Mouse (Mus musculus) forebrain, embryonic 11.5 days (tissue): Measurements from ENCODE around the gene Inpp4b. TPM values are rescaled to one million over a fixed set of nuclear protein-coding genes. Genes with fewer than 3 reads are reported as not detected.

ENCODE experiments used
- ATAC-seq: fragments of 200-750 bp; cut with Nextera tagmentation; replicated peaks from 2 replicates; pipeline ENCODE4 v1.8.0; 2017; ENCODE audit warnings: moderate TSS enrichment; ENCODE audit not compliant: low FRiP score
- DNase-seq: peaks from one replicate; pipeline ENCODE4 v3.0.0-alpha.2; 2017; ENCODE audit warnings: low spot score
- H3K27ac ChIP-seq: fragments of 300-500 bp; sonication (generic); 2 replicates; pipeline ENCODE4 v1.5.1; 2014; ENCODE audit warnings: low read depth, low read length
- H3K27me3 ChIP-seq: fragments of 300-500 bp; sonication (generic); 2 replicates; pipeline ENCODE4 v1.6.1; 2014; ENCODE audit warnings: mild to moderate bottlenecking, low read length, mixed read lengths; ENCODE audit not compliant: control insufficient read depth, insufficient read depth
- H3K36me3 ChIP-seq: fragments of 300-500 bp; sonication (generic); 2 replicates; pipeline ENCODE4 v1.6.1; 2014; ENCODE audit warnings: mild to moderate bottlenecking, low read length, moderate library complexity, mixed read lengths; ENCODE audit not compliant: control insufficient read depth, insufficient read depth
- H3K4me1 ChIP-seq: fragments of 300-500 bp; sonication (generic); replicated peaks from 2 replicates; pipeline ENCODE4 v1.6.1; 2014; ENCODE audit warnings: low read length, mixed read lengths; ENCODE audit not compliant: control insufficient read depth, insufficient read depth
- H3K4me2 ChIP-seq: fragments of 300-500 bp; sonication (generic); 2 replicates; pipeline ENCODE4 v1.6.1; 2014; ENCODE audit warnings: low read depth, mild to moderate bottlenecking, low read length, moderate library complexity, mixed read lengths; ENCODE audit not compliant: severe bottlenecking
- H3K4me3 ChIP-seq: fragments of 300-500 bp; sonication (generic); 2 replicates; pipeline ENCODE4 v1.5.1; 2014; ENCODE audit warnings: low read depth, low read length
- H3K9ac ChIP-seq: fragments of 300-500 bp; sonication (generic); 2 replicates; pipeline ENCODE4 v1.6.1; 2014; ENCODE audit warnings: low read length
- H3K9me3 ChIP-seq: fragments of 300-500 bp; sonication (generic); 2 replicates; pipeline ENCODE4 v1.6.1; 2016; ENCODE audit warnings: low read length, mixed read lengths; ENCODE audit not compliant: control insufficient read depth
- WGBS: fragments of 180-500 bp; shearing (Covaris S2); extraction: QIAGEN DNeasy Blood & Tissue Kit; methylation state at CpG from one replicate; pipeline ENCODE4 v1.1.7; 2014; 5-methylcytosine and 5-hydroxymethylcytosine counted together
- polyA plus RNA-seq: library from polyadenylated mRNA; unstranded; fragments of >200 nt; fragmentation: Nextera tagmentation; extraction: Ambion mirVana; gene quantifications from 2 replicates; pipeline ENCODE4 v1.2.1, GENCODE M21; 2014

The Inpp4b gene
- polyA plus RNA-seq, 1 experiment from 2014 or later = 3.3 TPM

GRCm38 (mm10) chr8:81639820-81640219, 297.5 kb downstream of the Inpp4b start:
- Histone ChIP-seq H3K9ac (no peak overlapping the region), H3K4me2 (no peak overlapping the region)
- no peak for ATAC-seq

DNA sequence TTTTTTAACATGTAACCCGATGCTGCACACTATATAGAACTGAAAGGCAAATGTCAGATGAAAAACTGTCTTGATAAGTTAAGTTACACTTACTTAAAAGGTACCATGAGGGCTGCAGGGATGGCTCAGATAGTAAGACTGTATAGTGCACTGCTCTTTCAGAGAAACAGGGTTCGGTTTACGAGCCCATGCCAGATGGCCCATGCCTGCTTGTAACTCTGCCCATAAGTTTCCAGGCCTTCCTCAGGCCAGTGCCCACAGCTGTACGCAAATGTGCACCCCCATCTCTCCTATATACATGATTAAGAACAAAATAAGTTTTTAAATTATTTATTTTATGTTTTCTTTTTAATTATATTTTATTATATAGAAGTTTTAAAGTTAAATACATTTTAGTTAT, 300.7 kb downstream of the Inpp4b start:
- Histone ChIP-seq H3K36me3 (no peaks in the 10 kb centered on the region), H3K4me2 (no peak overlapping the region), H3K9me3 (no peaks in the 10 kb centered on the region), H3K27ac (no peak overlapping the region), H3K9ac (no peak overlapping the region), H3K27me3 (no peaks in the 10 kb centered on the region), H3K4me1 (no peaks in the 10 kb centered on the region), H3K4me3 (no peak overlapping the region)
- DNase-seq (no peak), ATAC-seq (no peak)
- WGBS = 91% methylated on average over 4 of the region's 4 CpGs

More at GRCm38 (mm10) chr8:81639820-81640219, 297.5 kb downstream of the Inpp4b start:
- WGBS = 78% methylated on average over 4 of the region's 4 CpGs
- no peaks in the 10 kb centered on the region for H3K4me1 ChIP-seq
- no peaks in the 10 kb centered on the region for H3K27me3 ChIP-seq
- H3K36me3 ChIP-seq = no peaks in the 10 kb centered on the region
- no peaks in the 10 kb centered on the region for H3K9me3 ChIP-seq
- no peak overlapping the region for H3K4me3 ChIP-seq
- no peak overlapping the region for H3K27ac ChIP-seq
- no peak for DNase-seq

GRCm38 (mm10) chr8:81692167-81692566, 349.8 kb downstream of the Inpp4b start:
- Histone ChIP-seq H3K4me1 (no peaks in the 10 kb centered on the region), H3K4me2 (no peak overlapping the region), H3K27me3 (no peaks in the 10 kb centered on the region), H3K27ac (no peak overlapping the region), H3K36me3 (no peaks in the 10 kb centered on the region), H3K9me3 (no peaks in the 10 kb centered on the region), H3K4me3 (no peak overlapping the region), H3K9ac (no peak overlapping the region)
- DNase-seq (no peak), ATAC-seq (no peak)

GRCm38 (mm10) chr8:81694893-81695292, 352.5 kb downstream of the Inpp4b start:
- Histone ChIP-seq H3K4me3 (no peak overlapping the region), H3K9ac (no peak overlapping the region), H3K27me3 (no peaks in the 10 kb centered on the region), H3K9me3 (no peaks in the 10 kb centered on the region), H3K36me3 (no peaks in the 10 kb centered on the region), H3K27ac (no peak overlapping the region), H3K4me1 (no peaks in the 10 kb centered on the region), H3K4me2 (no peak overlapping the region)
- ATAC-seq (no peak), DNase-seq (no peak)
- 48% methylated on average over 2 of the region's 2 CpGs for WGBS

DNA sequence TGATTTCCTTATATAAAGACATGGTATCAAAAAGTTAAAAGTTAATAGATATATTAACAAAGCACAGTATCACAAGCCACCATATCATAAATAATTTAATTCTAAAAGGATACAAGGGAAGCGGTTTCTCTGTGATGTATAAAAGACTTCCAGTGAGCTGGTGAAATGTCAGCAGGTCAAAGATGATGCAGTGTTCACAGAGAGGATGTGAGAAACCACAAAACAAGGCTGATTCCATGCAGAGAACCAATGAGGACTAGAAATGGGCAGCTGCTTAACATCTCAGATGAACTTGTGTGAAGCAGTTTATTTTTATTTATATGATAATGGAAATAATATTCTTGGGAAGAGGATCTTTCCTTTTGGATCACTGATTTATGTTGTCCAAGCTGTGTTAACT, 359.7 kb downstream of the Inpp4b start:
- Histone ChIP-seq H3K4me3 (no peak overlapping the region), H3K9me3 (no peaks in the 10 kb centered on the region), H3K36me3 (no peaks in the 10 kb centered on the region), H3K4me1 (no peaks in the 10 kb centered on the region), H3K27me3 (no peaks in the 10 kb centered on the region), H3K9ac (no peak overlapping the region), H3K27ac (no peak overlapping the region), H3K4me2 (no peak overlapping the region)
- no peak for ATAC-seq
- 82% methylated on average over 1 of the region's 1 CpGs for WGBS
- no peak for DNase-seq

- no peak overlapping the region for H3K27ac ChIP-seq
- no peak overlapping the region for H3K4me2 ChIP-seq
- no peaks in the 10 kb centered on the region for H3K9me3 ChIP-seq
- no peak overlapping the region for H3K4me3 ChIP-seq
- no peak for DNase-seq
- no peak overlapping the region for H3K9ac ChIP-seq
- no peaks in the 10 kb centered on the region for H3K27me3 ChIP-seq
- 77% methylated on average over 3 of the region's 3 CpGs for WGBS
- no peaks in the 10 kb centered on the region for H3K4me1 ChIP-seq
- H3K36me3 ChIP-seq = no peaks in the 10 kb centered on the region
- ATAC-seq = no peak
These were observed 361.4 kb downstream of the Inpp4b start for GRCm38 (mm10) chr8:81703571-81704365.

GRCm38 (mm10) chr8:81707436-81707835, 365.1 kb downstream of the Inpp4b start:
- no peaks in the 10 kb centered on the region for H3K4me1 ChIP-seq
- no peaks in the 10 kb centered on the region for H3K36me3 ChIP-seq
- H3K27ac ChIP-seq = no peak overlapping the region
- DNase-seq = no peak
- H3K4me2 ChIP-seq = no peak overlapping the region
- no peaks in the 10 kb centered on the region for H3K9me3 ChIP-seq
- H3K4me3 ChIP-seq = no peak overlapping the region
- H3K9ac ChIP-seq = no peak overlapping the region
- 61% methylated on average over 1 of the region's 1 CpGs for WGBS
- H3K27me3 ChIP-seq = no peaks in the 10 kb centered on the region
- no peak for ATAC-seq

DNA sequence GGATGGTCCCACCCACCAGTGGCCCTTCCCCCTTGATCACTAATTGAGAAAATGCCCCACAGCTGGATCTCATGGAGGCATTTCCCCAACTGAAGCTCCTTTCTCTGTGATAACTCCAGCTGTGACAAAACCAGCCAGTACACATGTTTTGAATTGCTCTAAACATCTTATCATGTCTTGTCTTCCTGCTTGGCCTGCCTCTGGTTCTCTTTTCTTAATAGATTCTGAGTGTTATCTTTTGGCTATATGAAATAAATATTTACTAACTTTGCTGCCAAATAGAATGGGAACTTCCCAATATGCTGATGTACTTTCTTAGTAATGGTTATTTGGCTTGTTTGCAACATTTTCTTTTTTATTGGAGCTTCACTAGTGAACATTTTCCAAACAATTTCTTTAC, 389.0 kb downstream of the Inpp4b start:
- ATAC-seq (no peak), DNase-seq (no peak)
- Histone ChIP-seq H3K27ac (no peak overlapping the region), H3K4me2 (no peak overlapping the region), H3K27me3 (no peaks in the 10 kb centered on the region), H3K9ac (no peak overlapping the region), H3K36me3 (no peaks in the 10 kb centered on the region), H3K4me1 (no peaks in the 10 kb centered on the region), H3K4me3 (no peak overlapping the region), H3K9me3 (no peaks in the 10 kb centered on the region)

GRCm38 (mm10) chr8:81735655-81736054, 393.3 kb downstream of the Inpp4b start:
- 89% methylated on average over 2 of the region's 2 CpGs for WGBS
- DNase-seq (no peak), ATAC-seq (no peak)
- H3K4me2 ChIP-seq = no peak overlapping the region
- no peaks in the 10 kb centered on the region for H3K9me3 ChIP-seq
- no peaks in the 10 kb centered on the region for H3K27me3 ChIP-seq
- H3K27ac ChIP-seq = no peak overlapping the region
- H3K4me1 ChIP-seq = no peaks in the 10 kb centered on the region
- H3K4me3 ChIP-seq = no peak overlapping the region
- H3K36me3 ChIP-seq = no peaks in the 10 kb centered on the region
- H3K9ac ChIP-seq = no peak overlapping the region
